Mouse (Mus musculus): ENCODE measurements around the gene Stpg3. TPM values are rescaled to one million over a fixed set of nuclear protein-coding genes. Genes with fewer than 3 reads are reported as not detected.

The Stpg3 gene
- polyA plus RNA-seq, 1 experiment from 2014 or later, result not detected

DNA sequence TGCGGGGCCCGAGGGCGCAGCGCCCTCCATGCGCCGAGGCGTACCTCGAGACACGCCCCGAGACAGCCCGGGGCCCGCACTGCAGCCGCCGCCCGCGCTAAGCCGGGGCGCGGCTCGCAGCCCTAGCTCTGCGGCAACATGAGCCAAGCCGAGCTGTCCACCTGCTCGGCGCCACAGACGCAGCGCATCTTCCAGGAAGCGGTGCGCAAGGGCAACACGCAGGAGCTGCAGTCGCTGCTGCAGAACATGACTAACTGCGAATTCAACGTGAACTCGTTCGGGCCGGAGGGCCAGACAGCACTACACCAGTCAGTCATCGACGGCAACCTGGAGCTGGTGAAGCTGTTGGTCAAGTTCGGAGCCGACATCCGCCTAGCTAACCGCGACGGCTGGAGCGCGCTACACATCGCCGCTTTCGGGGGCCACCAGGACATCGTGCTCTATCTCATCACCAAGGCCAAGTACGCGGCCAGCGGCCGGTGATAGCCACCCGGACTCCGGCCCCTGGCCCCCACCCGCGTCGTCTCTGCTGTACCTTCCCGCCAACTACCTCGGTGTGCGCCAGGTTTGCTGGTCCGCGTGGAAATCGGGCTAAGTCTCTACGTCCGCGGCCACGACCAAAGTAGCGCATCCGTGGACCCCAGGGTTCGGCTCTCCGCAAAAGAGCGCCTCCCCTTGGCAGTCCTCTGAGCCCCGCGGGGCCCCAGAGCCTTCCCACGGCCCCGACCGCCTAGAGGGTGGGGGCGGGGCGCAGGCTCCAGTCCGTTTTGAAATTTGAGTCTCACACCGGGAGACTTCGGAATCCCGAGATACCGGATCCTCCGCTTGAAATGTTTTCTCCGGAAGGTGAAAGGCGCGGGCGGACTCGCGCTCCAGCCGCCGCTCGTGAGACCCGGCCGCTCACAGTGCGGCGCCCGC is 33.2 kb downstream of the Stpg3 start:
- under 1% methylated on average over 91 of the region's 100 CpGs for WGBS
- ATAC-seq (ENCODE audit: low read depth), result no peak; the same call in 1 of the 2 replicates
- H3K4me2 ChIP-seq (ENCODE audit: low read depth, low read length), result peak overlapping the region; percentile 82
- no peaks in the 10 kb centered on the region for H3K36me3 ChIP-seq (ENCODE audit: control insufficient read depth, insufficient read depth, low read length)
- H3K9me3 ChIP-seq (ENCODE audit: control insufficient read depth, low read length), result no peaks in the 10 kb centered on the region
- H3K4me3 ChIP-seq (ENCODE audit: low read depth, low read length), result peak overlapping the region; percentile 63
- H3K27ac ChIP-seq (ENCODE audit: low read depth, low read length), result peak overlapping the region; percentile 74
- H3K4me1 ChIP-seq (ENCODE audit: control insufficient read depth, insufficient read depth, low read length), result peaks cover 20% of the 10 kb centered on the region
- H3K9ac ChIP-seq (replicated peaks; ENCODE audit: low read depth, low read length), result peak overlapping the region; percentile 51
- H3K27me3 ChIP-seq (ENCODE audit: control insufficient read depth, insufficient read depth, low read length), result no peaks in the 10 kb centered on the region

GRCm38 (mm10) chr2:25180478-25180903 is 33.9 kb downstream of the Stpg3 start, which contains the start of gene Nrarp:
Gene Nrarp, plus strand, starts transcription at chr2:25180758.
- peak; percentile 88 for ATAC-seq (ENCODE audit: low read depth)
- H3K9ac ChIP-seq (replicated peaks; ENCODE audit: low read depth, low read length), result peak within 1 kb of the TSS; percentile 51
- under 1% methylated on average over 34 of the region's 35 CpGs for WGBS

GRCm38 (mm10) chr2:25179566-25180217 is 34.7 kb downstream of the Stpg3 start:
- Histone ChIP-seq H3K36me3 (ENCODE audit: control insufficient read depth, insufficient read depth, low read length) (no peaks in the 10 kb centered on the region), H3K9me3 (ENCODE audit: control insufficient read depth, low read length) (no peaks in the 10 kb centered on the region), H3K27me3 (ENCODE audit: control insufficient read depth, insufficient read depth, low read length) (no peaks in the 10 kb centered on the region), H3K9ac (replicated peaks; ENCODE audit: low read depth, low read length) (no peak overlapping the region), H3K4me3 (ENCODE audit: low read depth, low read length) (peak overlapping the region; percentile 63), H3K4me1 (ENCODE audit: control insufficient read depth, insufficient read depth, low read length) (peaks cover 20% of the 10 kb centered on the region), H3K4me2 (ENCODE audit: low read depth, low read length) (peak overlapping the region; percentile 82), H3K27ac (ENCODE audit: low read depth, low read length) (peak overlapping the region; percentile 58)
- ATAC-seq (ENCODE audit: low read depth), result no peak
- 10% methylated on average over 15 of the region's 15 CpGs for WGBS

More at GRCm38 (mm10) chr2:25180478-25180903, 33.9 kb downstream of the Stpg3 start, which contains the start of gene Nrarp:
- Histone ChIP-seq H3K4me3 (ENCODE audit: low read depth, low read length) (peak within 1 kb of the TSS; percentile 63), H3K27me3 (ENCODE audit: control insufficient read depth, insufficient read depth, low read length) (no peaks in the 10 kb centered on the region), H3K9me3 (ENCODE audit: control insufficient read depth, low read length) (no peaks in the 10 kb centered on the region), H3K27ac (ENCODE audit: low read depth, low read length) (peak within 1 kb of the TSS; percentile 74), H3K36me3 (ENCODE audit: control insufficient read depth, insufficient read depth, low read length) (no peaks in the 10 kb centered on the region), H3K4me2 (ENCODE audit: low read depth, low read length) (peak within 1 kb of the TSS; percentile 82), H3K4me1 (ENCODE audit: control insufficient read depth, insufficient read depth, low read length) (peaks cover 20% of the 10 kb centered on the region)

GRCm38 (mm10) chr2:25178285-25178972 is 36.0 kb downstream of the Stpg3 start:
- WGBS, result 17% methylated on average over 10 of the region's 10 CpGs
- Histone ChIP-seq H3K4me2 (ENCODE audit: low read depth, low read length) (peak overlapping the region; percentile 15; the same call in 1 of the 2 replicates), H3K27ac (ENCODE audit: low read depth, low read length) (peak overlapping the region; percentile 69), H3K4me3 (ENCODE audit: low read depth, low read length) (no peak overlapping the region), H3K36me3 (ENCODE audit: control insufficient read depth, insufficient read depth, low read length) (no peaks in the 10 kb centered on the region), H3K27me3 (ENCODE audit: control insufficient read depth, insufficient read depth, low read length) (no peaks in the 10 kb centered on the region), H3K4me1 (ENCODE audit: control insufficient read depth, insufficient read depth, low read length) (peaks cover 20% of the 10 kb centered on the region), H3K9me3 (ENCODE audit: control insufficient read depth, low read length) (no peaks in the 10 kb centered on the region), H3K9ac (replicated peaks; ENCODE audit: low read depth, low read length) (no peak overlapping the region)
- no peak for ATAC-seq (ENCODE audit: low read depth)

DNA sequence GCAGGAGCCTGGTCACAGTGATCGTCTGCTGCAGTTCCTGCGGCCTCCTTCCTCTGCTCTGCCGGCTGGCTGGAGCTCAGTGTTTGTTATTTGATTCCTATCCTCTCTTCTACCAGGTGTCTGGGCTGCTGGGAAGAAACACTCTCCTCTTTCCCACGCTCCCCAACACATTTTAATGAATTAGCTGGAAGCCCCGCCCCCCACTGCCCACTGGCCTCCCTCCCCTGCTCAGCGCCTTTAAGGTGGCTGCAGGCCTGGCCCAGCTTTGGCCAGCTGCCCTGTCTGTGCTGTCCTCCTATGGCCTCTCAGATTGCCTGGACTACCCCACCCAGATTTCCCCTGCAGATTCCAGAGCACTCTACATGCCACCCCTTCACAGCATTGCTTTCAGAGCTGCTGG is 36.8 kb downstream of the Stpg3 start:
- Histone ChIP-seq H3K36me3 (ENCODE audit: control insufficient read depth, insufficient read depth, low read length) (no peaks in the 10 kb centered on the region), H3K4me2 (ENCODE audit: low read depth, low read length) (peak overlapping the region; percentile 36), H3K9me3 (ENCODE audit: control insufficient read depth, low read length) (no peaks in the 10 kb centered on the region), H3K4me3 (ENCODE audit: low read depth, low read length) (peak overlapping the region; percentile 14; the same call in 1 of the 2 replicates), H3K9ac (replicated peaks; ENCODE audit: low read depth, low read length) (no peak overlapping the region), H3K27me3 (ENCODE audit: control insufficient read depth, insufficient read depth, low read length) (no peaks in the 10 kb centered on the region), H3K27ac (ENCODE audit: low read depth, low read length) (peak overlapping the region; percentile 66), H3K4me1 (ENCODE audit: control insufficient read depth, insufficient read depth, low read length) (peaks cover 17% of the 10 kb centered on the region)
- WGBS, result 3% methylated on average over 6 of the region's 6 CpGs
- ATAC-seq (ENCODE audit: low read depth), result peak; percentile 23

- Histone ChIP-seq H3K36me3 (ENCODE audit: control insufficient read depth, insufficient read depth, low read length) (no peaks in the 10 kb centered on the region), H3K9me3 (ENCODE audit: control insufficient read depth, low read length) (no peaks in the 10 kb centered on the region), H3K9ac (replicated peaks; ENCODE audit: low read depth, low read length) (no peak overlapping the region), H3K4me1 (ENCODE audit: control insufficient read depth, insufficient read depth, low read length) (peaks cover 15% of the 10 kb centered on the region), H3K4me3 (ENCODE audit: low read depth, low read length) (peak overlapping the region; percentile 14; the same call in 1 of the 2 replicates), H3K4me2 (ENCODE audit: low read depth, low read length) (peak overlapping the region; percentile 36), H3K27ac (ENCODE audit: low read depth, low read length) (peak overlapping the region; percentile 66), H3K27me3 (ENCODE audit: control insufficient read depth, insufficient read depth, low read length) (no peaks in the 10 kb centered on the region)
- no peak for ATAC-seq (ENCODE audit: low read depth)
- WGBS, result 22% methylated on average over 4 of the region's 4 CpGs
Observed at GRCm38 (mm10) chr2:25177076-25177475, 37.4 kb downstream of the Stpg3 start.

- Histone ChIP-seq H3K27ac (ENCODE audit: low read depth, low read length) (peak overlapping the region; percentile 66), H3K4me1 (ENCODE audit: control insufficient read depth, insufficient read depth, low read length) (peaks cover 15% of the 10 kb centered on the region), H3K27me3 (ENCODE audit: control insufficient read depth, insufficient read depth, low read length) (no peaks in the 10 kb centered on the region), H3K9me3 (ENCODE audit: control insufficient read depth, low read length) (no peaks in the 10 kb centered on the region), H3K4me3 (ENCODE audit: low read depth, low read length) (no peak overlapping the region), H3K4me2 (ENCODE audit: low read depth, low read length) (peak overlapping the region; percentile 36; the same call in 1 of the 2 replicates), H3K9ac (replicated peaks; ENCODE audit: low read depth, low read length) (no peak overlapping the region), H3K36me3 (ENCODE audit: control insufficient read depth, insufficient read depth, low read length) (no peaks in the 10 kb centered on the region)
- ATAC-seq (ENCODE audit: low read depth), result no peak
- WGBS, result 66% methylated on average over 6 of the region's 6 CpGs
Observed at GRCm38 (mm10) chr2:25176573-25176972, 37.9 kb downstream of the Stpg3 start.

DNA sequence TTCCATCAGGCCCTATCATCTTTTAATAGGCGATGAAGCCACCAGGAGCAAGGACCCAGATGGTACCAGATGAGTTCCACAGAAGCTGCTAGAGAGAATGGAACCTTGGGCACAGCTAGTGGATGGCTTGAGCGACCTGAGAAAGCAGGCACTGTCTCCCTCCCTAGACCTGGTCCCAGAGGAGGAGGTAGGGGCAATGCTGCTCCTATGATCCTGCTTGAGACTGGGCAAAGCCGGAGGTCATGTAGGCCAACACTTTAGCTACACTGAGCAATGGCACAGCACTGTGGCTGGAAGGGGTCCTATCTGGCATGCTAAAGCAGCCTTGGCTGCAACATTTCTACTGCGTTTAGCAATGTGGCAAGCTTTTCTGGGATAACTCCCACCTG is 38.8 kb downstream of the Stpg3 start:
- WGBS, result 86% methylated on average over 4 of the region's 4 CpGs
- Histone ChIP-seq H3K27me3 (ENCODE audit: control insufficient read depth, insufficient read depth, low read length) (no peaks in the 10 kb centered on the region), H3K4me3 (ENCODE audit: low read depth, low read length) (no peak overlapping the region), H3K27ac (ENCODE audit: low read depth, low read length) (no peak overlapping the region), H3K4me2 (ENCODE audit: low read depth, low read length) (no peak overlapping the region), H3K9me3 (ENCODE audit: control insufficient read depth, low read length) (no peaks in the 10 kb centered on the region), H3K36me3 (ENCODE audit: control insufficient read depth, insufficient read depth, low read length) (no peaks in the 10 kb centered on the region), H3K9ac (replicated peaks; ENCODE audit: low read depth, low read length) (no peak overlapping the region), H3K4me1 (ENCODE audit: control insufficient read depth, insufficient read depth, low read length) (peaks cover 15% of the 10 kb centered on the region)
- ATAC-seq (ENCODE audit: low read depth), result no peak
